Mouse (Mus musculus): ENCODE results near the gene Olfr1392.
"Not testable (repeated sequence)": the region's sequence is repeated elsewhere in the genome, so short reads cannot be mapped to it uniquely, and the experiment has no call there.

Olfr1392 gene

DNA sequence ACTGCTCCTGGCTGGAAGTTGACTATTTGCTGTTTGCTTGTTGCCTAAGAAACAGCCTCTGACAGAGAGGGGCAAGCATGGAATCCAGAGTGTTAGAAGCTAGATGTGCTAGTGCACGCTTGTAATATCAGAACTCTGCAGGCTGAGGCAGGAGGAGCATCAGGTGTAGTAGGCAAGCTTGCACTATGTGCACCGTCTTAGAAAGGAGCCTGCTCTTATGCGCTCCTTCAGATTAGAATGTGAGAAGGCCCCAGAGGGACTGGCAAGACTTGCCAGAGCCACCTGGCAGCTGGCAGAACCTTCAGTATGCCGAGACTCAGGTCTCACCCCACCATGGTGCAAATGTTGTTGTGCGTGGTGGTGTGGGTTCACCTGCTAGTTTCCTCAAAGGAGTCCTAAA is 33.0 kb upstream of the Olfr1392 start:
- no peak for DNase-seq (ENCODE audit: low read depth, low spot score)

DNA sequence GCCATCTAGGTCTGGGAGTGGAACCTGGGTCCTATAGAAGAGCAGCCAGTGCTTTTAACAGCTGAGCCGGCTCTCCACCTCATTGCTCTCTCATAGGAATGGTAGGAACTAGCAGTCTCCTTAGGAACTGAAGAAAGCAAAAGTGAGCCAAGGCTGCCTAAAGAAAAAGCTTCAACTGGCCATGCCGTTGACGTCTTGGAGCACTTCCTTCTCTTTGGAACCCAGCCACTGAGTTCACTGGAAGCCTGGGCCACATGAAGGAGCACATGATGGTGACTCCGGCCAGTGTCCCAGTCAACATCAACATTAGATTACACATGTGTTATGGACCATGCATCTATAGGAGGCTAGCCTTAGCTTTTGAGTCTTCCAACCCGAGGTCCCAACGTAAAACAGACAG is 32.0 kb upstream of the Olfr1392 start:
- DNase-seq (ENCODE audit: low read depth, low spot score) = no peak

DNA sequence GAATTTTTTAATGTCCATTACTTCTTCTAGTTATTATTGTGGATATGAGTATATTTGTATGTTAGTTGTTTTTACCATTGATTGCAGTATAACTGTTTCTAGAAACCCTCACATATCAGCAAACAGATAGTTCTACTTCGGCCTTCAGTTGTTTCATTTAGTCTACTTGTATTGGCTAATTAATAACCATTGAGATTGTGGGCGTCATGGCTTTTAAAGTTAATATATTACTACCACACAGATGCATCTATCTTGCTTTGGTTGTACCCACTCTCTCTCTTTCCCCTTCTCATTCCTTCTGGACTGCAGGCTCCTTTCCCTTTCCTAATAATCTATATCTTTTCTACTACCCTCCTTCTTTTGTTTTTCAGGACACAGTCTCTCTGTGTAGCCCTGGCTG is 25.8 kb upstream of the Olfr1392 start:
- no peak for DNase-seq (ENCODE audit: low read depth, low spot score)

DNA sequence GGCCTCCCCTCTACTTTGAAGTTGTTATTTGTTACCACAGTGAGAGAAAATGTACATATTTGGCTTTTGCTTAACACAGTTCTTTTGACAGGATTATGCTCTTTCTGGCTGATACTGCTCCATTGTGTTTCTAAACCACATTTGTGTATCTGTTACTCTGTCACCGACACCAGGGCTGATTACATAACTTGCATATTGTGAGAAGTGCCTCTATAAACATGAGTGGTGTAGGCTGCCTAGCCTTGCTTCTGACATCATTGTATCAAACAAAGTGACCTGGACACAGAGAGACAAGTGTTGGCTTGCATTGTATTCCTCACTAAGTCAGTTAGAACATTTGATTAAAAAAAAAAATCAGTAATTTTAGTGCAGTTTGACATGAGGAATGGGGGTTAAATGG is 25.3 kb upstream of the Olfr1392 start:
- DNase-seq (ENCODE audit: low read depth, low spot score) = no peak

DNA sequence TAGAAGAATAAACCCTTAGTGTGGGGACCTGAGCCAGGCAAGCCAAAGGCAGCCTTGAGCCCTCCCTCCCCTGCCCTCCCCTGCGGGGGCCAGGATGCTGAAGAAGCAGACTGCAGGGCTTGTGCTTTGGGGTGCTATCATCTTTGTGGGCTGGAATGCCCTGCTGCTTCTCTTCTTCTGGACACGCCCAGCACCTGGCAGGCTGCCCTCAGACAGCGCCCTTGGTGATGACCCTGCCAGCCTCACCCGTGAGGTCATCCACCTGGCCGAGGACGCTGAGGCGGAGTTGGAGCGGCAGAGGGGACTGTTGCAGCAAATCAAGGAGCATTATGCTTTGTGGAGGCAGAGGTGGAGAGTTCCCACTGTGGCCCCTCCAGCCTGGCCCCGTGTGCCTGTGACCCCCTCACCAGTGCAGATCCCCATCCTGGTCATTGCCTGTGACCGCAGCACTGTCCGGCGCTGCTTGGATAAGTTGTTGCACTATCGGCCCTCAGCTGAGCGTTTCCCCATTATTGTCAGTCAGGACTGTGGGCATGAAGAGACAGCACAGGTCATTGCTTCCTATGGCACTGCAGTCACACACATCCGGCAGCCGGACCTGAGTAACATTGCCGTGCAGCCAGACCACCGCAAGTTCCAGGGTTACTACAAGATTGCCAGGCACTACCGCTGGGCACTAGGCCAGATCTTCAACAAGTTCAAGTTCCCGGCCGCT is 24.3 kb upstream of the Olfr1392 start:
- DNase-seq (ENCODE audit: low read depth, low spot score) = no peak

DNA sequence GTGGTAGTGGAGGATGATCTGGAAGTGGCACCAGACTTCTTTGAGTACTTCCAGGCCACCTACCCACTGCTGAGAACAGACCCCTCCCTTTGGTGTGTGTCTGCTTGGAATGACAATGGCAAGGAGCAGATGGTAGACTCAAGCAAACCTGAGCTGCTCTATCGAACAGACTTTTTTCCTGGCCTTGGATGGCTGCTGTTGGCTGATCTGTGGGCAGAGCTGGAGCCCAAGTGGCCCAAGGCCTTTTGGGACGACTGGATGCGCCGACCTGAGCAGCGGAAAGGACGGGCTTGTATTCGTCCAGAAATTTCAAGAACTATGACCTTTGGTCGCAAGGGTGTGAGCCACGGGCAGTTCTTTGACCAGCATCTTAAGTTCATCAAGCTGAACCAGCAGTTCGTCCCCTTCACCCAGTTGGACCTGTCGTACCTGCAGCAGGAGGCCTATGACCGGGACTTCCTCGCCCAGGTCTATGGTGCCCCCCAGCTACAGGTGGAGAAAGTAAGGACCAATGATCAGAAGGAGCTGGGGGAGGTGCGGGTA is 23.7 kb upstream of the Olfr1392 start:
- no peak for DNase-seq (ENCODE audit: low read depth, low spot score)

DNA sequence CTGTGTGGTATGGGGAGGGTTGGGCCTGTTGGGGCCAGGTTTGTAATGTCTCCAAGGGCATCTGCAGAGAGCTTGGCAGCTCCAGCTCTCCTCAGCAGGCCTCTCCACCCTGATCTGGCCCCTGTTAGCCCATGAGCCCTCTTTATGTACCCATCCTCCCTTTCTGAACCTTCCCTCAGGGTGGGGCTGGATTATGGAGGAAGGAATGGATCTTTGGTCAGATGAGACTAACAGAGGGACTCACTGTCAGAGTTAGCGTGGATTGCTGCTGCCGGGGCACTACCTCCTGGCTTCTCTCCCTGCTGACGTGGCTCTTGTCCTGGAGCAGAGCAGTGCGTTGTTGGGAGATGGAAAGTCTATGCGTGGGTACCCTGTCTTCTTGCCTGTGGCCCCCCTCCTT is 22.8 kb upstream of the Olfr1392 start:
- no peak for DNase-seq (ENCODE audit: low read depth, low spot score)

DNA sequence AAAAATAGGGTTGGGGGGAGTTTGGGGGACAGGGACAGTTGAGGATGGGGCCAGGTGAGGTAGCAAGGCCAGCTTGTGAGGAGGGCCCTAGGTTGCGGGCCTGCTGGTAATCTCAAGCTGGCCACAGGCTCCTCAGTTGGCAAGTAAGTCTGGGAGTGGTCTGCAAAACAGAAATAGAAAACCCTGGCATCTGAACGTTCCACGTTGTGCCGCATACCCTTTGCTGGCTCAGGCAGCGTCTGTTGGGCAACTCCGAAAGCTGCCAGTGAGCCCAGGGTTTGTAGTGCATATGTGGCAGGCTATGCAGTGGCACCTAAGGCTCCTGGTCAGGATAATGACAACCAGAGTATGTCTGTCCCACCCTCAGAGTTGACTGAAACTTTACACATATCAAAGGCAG is 21.9 kb upstream of the Olfr1392 start:
- no peak for DNase-seq (ENCODE audit: low read depth, low spot score)

DNA sequence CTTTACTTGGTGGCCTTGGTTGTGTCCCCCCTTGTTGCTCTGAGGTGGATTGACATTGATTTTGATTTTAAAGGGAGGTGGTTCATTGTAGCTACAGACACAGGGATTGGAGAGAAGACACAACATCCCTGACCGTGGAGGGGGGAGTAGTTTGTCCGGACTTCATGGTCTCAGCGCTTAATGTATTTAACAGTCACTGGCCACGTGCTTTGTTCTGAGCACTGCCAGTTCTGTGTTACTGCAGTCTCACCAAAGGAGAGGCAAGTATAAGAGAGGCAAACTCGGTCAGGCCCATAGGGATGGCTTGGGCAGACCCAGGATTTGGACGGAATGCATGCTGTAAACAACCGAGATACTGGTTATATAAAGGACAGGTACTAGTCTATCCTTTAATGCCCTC is 21.0 kb upstream of the Olfr1392 start:
- DNase-seq (ENCODE audit: low read depth, low spot score) = no peak

DNA sequence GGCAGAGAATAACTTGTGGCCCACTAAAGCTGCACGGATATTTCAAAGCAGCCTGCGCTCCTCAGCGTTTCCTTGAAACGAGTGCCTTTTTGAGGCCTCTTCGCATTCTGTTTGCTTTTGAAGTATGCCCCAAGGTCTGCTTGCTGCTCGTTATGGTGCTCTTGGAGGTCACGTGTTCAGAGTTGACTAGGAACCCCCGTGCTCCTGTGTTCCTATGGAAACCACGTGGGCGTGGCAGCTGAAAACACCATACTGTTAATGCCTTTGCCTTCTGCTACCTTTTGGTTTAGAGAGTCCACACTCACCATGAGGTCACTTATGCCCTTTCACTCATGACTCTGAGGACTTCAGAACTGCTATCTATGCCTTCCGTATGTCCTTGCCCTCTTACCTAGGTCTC is 20.5 kb upstream of the Olfr1392 start:
- no peak for DNase-seq (ENCODE audit: low read depth, low spot score)

DNA sequence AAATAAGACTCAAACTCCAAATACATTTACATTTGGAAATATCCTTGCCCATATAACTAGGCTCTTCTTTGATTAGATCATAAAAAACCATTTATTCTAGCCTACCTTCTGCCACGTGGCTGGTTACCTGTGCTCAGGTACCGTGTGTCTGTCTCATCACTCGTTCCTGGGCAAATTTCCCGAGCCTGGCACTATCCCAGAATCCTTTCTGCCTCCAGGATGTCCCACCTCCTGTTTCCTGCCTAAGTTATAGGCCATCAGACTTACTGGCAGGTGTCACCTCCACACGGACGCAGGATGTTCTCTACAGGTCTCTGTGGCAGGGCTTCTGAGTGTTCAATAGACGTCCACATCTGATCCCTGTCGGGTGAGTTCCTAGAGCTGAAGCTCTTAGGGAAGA is 20.0 kb upstream of the Olfr1392 start:
- no peak for DNase-seq (ENCODE audit: low read depth, low spot score)

DNA sequence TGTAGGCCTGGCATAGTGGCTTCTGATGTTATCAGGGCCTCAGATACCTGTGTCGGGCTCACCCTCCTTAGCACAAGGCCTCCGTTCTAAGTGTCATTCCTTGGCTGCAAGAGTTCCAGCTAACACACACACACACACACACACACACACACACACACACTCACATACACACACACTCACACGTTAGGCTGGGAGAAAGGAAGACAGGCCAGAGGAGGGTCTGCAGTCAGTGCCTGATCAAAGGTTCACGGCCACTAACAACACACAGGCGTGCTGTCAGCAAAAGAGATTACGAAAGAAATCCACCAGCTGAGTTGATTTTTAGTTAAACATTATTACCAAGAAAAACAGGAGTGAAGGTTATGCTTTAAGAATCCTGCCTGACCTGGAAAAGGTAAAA is 18.4 kb upstream of the Olfr1392 start:
- no peak for DNase-seq (ENCODE audit: low read depth, low spot score)

DNA sequence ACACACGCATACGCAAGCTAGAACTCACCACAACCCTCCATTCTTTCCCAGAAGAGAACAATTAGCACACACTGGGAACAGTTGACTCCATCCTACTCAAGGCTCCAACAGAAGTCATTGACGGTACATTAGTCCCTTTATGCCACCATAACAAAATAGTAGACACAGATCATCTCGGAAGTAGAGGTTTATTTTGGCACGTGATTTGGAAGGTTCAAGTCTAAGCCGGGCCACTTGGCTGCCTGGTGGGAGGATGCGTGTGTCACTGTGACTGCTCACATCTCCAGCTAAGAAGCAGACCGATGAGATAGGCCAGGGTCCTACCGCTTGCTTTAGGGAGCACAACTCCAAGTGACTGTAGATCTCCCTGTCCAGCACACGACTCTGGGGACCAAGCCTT is 17.8 kb upstream of the Olfr1392 start:
- DNase-seq (ENCODE audit: low read depth, low spot score) = no peak

DNA sequence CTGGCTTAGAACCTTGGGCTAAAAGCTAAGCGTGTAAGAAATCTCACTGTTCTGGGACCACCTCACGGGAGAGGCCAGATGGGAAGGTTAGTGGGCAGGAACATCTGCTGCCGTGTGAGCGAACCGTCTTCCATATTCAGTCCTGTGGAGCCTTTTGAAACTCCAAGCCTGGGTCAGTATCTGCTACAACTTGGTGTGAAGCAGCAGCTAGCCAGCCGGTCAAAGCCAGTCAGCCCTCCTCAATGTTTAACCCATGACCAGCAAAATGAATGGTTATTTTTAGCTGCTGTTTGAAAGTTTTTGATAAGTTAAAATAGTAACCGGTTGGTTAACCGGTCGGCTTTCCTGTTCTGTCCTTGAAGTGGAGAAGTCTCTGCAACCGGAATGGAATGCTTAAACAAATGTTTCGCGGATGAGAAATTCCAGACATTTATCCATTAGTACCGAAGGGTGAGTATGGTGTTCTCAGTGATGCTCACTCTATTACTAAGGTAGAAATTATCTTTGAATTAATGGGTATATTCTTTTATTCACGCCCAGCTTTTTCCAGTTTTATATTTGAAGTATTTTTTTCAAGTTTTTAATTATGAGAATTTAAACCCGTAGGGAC is 17.0 kb upstream of the Olfr1392 start:
- no peak for DNase-seq (ENCODE audit: low read depth, low spot score)

DNA sequence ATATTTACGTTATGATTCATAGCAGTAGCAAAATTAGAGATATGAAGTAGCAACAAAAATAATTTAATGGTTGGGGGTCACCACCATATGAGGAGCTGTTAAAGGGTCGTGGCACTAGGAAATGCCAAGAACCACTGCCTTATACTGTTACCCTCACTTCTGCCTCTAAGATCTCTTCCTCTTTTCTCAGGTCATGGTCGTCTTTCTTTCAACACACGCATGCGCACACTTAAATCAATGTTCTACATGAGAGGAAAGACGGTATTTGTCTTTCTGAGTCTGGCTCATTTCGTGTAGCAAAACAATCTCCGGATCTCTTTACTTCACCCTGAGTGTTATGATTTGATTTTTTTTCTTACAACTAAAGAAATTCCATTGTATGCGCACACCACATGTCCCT is 15.3 kb upstream of the Olfr1392 start:
- no peak for DNase-seq (ENCODE audit: low read depth, low spot score)

DNA sequence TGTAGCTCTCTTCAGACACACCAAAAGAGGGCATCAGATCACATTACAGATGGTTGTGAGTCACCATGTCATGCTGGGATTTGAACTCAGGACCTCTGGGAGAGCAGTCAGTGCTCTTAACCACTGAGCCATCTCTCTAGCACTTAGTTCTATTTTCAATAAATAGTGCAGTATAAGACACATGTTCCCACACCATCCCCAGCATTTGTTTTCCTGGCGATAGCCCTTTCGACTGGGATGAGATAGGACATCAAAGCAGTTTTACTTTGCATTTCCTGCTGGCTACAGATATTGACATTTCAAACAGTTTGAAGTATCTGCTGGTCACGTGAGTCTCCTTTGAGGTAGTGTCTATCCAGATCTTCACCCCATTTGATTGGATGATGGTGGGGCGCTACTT is 14.7 kb upstream of the Olfr1392 start:
- DNase-seq (ENCODE audit: low read depth, low spot score) = no peak

DNA sequence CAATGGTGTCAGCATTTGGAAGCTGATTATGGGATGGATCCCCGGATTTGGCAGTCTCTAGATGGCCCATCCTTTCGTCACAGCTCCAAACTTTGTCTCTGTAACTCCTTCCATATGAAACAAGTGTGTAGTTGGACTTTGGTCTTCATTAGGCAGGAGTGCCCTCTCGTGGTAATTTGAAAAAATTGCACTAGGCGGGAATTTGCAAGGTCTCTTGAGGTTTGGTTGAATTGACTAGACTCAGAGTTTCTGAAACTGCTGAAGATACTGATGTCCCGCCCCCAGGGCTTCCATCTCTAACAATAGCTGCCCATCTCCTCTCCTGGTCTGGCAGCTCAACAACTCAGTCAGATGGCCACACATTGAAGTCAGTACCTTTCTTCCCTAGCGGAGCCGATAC is 13.7 kb upstream of the Olfr1392 start:
- DNase-seq (ENCODE audit: low read depth, low spot score) = peak; percentile 47

DNA sequence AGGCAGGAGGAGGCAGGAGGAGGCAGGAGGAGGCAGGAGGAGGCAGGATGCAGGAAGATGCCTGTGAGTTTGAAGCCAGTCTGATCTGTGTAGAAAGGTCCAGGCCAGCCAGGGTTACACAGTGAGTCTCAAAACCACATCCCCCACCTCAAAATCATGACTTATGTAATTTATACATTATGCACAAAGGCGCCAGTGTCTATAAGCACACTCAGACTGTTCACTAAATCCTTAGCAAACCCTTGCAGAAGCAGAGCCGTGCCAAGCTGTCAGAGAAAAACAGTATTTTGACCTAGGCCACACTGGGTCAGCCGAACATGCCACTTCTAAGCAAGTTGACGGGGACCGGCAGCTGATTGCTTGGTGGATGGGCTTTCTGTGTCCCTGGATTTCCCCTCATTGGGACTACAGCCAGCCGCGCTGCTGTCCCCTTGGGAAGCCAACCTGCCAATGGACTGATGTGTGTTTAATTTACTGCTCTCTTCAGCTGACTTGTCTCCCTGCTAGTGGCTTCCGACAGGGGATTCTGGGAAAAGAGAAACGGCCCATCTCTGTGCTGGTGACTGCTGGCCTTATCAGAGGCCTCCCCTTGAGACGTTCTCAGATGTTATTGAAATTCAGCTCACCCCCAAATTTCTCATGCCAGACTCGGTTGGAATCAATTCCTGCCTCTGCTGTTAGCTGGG is 11.1 kb upstream of the Olfr1392 start:
- no peak for DNase-seq (ENCODE audit: low read depth, low spot score)

DNA sequence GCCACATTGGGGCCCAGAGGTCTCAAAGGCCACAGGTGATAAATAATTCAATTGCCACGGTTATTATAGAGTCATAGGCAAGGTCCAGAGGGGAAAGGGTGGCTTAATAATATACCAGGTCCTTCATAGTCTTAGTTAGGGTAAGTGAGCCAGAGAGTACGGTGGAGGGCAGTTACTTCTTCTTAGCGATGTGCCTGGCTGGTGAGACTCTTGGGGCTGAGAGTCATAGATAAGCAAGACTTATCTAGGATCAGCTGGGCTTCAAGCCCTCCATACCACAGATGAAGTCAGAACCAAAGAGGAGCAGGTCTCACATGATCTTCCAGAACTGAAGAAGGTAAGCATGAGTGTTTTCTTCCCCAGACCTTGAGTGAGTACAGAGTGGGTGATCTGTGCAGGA is 6.9 kb upstream of the Olfr1392 start, which contains the start of gene Olfr1393:
Gene Olfr1393, plus strand, starts transcription at position 83 of the 400 bp plus-strand sequence.
- no peak for DNase-seq (ENCODE audit: low read depth, low spot score)

DNA sequence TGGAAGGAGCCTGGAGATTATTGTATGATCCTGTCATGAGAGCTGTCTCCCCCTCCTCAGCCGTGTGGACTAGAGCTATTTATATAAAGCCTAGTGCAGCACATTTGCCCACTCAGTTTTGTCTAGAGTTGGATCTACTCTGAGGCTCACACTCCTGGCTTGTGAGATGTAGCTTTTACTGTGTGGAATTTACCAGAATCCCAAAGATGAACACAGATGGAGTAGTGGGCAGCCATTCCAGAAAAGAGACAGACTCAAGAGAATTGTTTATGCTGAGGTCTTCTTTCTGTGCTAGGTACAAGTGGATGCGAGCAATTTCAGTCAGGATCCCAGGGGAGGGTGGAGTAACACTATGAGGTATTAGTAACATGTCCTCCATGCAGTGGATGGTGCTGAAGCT is 2.2 kb downstream of the Olfr1392 start:
- DNase-seq (ENCODE audit: low read depth, low spot score) = no peak

DNA sequence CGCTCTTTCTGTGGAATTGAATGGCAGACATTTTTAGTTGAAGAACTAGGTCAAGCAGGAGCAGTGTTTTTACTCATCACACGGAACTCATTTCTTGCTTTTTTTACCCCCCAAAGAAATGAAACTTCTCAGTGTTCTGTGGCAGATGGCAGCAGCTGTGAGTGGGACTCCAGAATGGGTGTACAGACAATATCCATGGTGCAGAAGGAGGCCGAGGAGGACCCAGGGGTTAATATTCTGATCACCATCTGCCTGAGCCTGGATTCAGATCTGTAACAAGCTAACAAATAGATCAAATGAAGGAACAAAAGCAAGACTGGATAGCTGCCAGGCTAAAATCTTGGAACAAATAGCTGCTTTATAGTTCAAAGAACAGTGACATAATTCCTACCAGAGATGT is 7.7 kb downstream of the Olfr1392 start:
- DNase-seq (ENCODE audit: low read depth, low spot score) = no peak

DNA sequence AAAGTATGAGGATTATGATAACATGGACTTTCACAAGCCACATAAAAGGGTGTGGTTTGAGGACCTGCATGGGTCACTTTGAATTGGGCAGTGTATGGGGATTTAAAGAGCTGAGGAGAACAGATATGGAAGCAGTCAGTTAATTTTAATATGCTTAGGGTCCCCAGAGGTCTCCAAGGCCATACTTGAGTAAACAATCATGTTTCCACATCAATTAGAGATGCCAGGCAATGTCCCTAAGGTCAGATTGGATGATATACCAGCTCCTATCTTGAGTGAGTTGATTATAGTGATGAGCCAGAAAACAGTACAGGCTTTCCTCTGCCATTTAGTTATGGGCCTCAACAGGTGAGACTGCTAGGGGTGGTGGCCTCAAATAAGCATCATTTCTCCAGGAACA is 19.4 kb downstream of the Olfr1392 start, which contains the start of gene Olfr10:
Gene Olfr10, plus strand, starts transcription at position 301 of the 400 bp plus-strand sequence.
- DNase-seq (ENCODE audit: low read depth, low spot score) = no peak

DNA sequence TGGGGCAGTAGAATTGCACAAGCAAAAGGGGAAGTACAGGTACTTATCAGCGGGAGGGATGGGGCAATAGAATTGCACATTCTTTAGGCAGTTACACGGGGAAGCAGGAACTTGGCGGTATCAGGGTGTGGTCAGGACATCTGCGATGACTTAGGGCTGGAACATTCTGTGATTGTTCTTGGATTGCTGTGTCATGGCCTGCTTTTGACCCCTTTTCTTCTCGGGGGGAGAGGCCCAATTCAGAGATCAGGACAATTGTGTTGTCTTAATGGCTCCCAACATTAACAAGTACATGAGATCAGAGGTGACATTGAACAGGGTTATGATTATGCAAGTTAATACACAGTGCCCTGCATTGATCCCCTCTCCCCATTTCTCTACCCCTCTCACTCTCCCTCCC is 23.5 kb downstream of the Olfr1392 start:
- DNase-seq (ENCODE audit: low read depth, low spot score) = not testable (repeated sequence)
